Mouse (Mus musculus): Measurements from ENCODE around the gene Mef2d. TPM values are rescaled to one million over a fixed set of nuclear protein-coding genes. Genes with fewer than 3 reads are reported as not detected.
"Not testable (repeated sequence)": the region's sequence is repeated elsewhere in the genome, so short reads cannot be mapped to it uniquely, and the experiment has no call there.

Gene Mef2d
- polyA plus RNA-seq, 1 experiment: 64.7 TPM

DNA sequence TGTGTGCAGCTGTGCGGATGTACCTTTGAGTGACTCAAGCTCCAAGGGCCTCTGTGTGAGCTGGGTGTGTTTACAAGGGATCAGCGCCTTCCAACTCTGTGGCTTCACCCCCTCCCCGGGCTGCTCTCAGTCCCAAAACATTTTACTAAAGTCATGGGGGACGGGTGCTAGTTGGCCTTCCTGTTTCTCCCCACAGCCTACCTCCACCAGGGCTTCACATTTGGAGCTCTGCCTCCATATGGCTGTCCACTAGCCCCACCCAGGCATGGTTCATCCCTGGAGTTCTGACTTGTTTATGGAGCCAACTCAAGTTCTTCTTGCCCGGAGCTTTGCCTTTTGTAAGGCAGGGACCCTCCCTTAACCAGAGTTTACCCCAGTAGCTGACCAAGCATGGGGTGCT is 28.2 kb downstream of the Mef2d start:
- Histone ChIP-seq H3K4me1 (ENCODE audit: control insufficient read depth, insufficient read depth, low read length) (no peaks in the 10 kb centered on the region), H3K4me3 (replicated peaks; ENCODE audit: control insufficient read depth, low read depth, low read length) (no peak overlapping the region), H3K27ac (ENCODE audit: control insufficient read depth, insufficient read depth, low read depth, low read length, poor library complexity) (no peak overlapping the region)
- 79% methylated on average over 5 of the region's 5 CpGs for whole genome bisulfite sequencing
- no peak for TF ChIP-seq POLR2A (IDR thresholded peaks at IDR 0.05; ENCODE audit: borderline replicate concordance, control insufficient read depth, low read depth, low read length)
- no peak for TF ChIP-seq CTCF (IDR thresholded peaks at IDR 0.05; ENCODE audit: control insufficient read depth, insufficient read depth, low read length)

DNA sequence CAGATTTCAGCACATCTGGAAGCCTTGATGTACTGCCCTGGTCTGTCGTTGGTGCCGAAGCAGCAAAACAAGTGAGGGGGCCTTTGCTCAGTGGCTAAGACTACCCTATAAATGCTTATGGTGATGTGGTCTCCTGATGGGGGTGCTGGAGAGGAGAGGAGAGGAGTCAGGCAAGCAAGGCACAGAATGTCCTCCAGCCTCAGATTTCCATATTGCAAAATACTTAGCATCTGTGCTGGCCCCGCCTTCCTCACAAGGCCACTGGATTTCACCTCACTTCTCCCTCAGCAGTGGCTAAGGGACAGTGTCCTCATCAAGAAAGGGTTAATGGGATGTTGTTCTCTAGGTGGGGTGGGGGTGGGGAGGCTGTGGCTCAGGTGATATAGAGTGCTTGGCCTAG is 30.3 kb downstream of the Mef2d start:
- Histone ChIP-seq H3K27ac (ENCODE audit: control insufficient read depth, insufficient read depth, low read depth, low read length, poor library complexity) (no peak overlapping the region), H3K4me3 (replicated peaks; ENCODE audit: control insufficient read depth, low read depth, low read length) (no peak overlapping the region), H3K4me1 (ENCODE audit: control insufficient read depth, insufficient read depth, low read length) (peaks cover 2% of the 10 kb centered on the region; the same call in 1 of the 2 replicates)
- 76% methylated on average over 3 of the region's 3 CpGs for WGBS
- TF ChIP-seq CTCF (IDR thresholded peaks at IDR 0.05; ENCODE audit: control insufficient read depth, insufficient read depth, low read length) (no peak), POLR2A (IDR thresholded peaks at IDR 0.05; ENCODE audit: borderline replicate concordance, control insufficient read depth, low read depth, low read length) (no peak)

DNA sequence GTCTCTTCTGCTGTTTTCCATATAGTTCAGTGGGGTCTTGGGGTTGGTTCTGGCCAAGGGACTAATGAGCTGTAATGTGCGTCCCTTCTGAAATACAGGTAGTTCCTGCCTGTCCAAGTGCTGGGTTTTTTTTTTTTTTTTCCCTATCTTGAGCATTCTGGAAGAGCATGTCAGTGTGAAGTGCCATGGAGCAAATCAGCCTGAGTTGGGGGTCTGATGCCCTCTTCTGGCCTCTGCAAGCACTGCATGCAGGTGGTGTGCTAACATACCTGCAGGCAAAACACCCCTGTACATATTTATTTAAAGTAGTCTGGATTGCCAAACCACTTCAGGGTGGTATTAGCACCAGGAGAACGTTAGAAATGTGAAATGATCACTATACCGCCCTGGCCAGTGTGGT is 31.2 kb downstream of the Mef2d start:
- 66% methylated on average over 3 of the region's 3 CpGs for WGBS
- no peak overlapping the region for H3K27ac ChIP-seq (ENCODE audit: control insufficient read depth, insufficient read depth, low read depth, low read length, poor library complexity)
- no peak overlapping the region for H3K4me3 ChIP-seq (replicated peaks; ENCODE audit: control insufficient read depth, low read depth, low read length)
- H3K4me1 ChIP-seq (ENCODE audit: control insufficient read depth, insufficient read depth, low read length): peaks cover 2% of the 10 kb centered on the region; the same call in 1 of the 2 replicates
- no peak for TF ChIP-seq POLR2A (IDR thresholded peaks at IDR 0.05; ENCODE audit: borderline replicate concordance, control insufficient read depth, low read depth, low read length)
- peak; percentile 80 for TF ChIP-seq CTCF (IDR thresholded peaks at IDR 0.05; ENCODE audit: control insufficient read depth, insufficient read depth, low read length)

DNA sequence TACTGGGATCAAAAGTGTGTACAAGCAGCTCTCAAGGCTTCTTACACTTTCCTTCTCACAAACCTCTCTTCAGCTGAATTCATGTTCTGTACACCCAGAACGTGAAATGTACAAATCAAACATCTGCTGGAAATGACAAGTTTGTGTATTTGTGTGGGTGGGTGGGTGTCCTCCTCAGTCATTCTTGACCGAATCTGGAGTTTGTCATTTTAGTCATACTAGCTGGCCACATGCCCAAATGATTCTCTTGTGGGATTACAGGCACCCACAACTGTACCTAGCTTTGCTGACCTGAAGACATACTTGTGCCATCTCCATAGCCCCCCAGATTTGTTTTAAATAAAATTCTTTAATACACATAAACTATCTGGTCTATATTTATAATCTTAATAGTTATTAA is 32.7 kb downstream of the Mef2d start:
- 59% methylated on average over 2 of the region's 2 CpGs for WGBS
- peaks cover 2% of the 10 kb centered on the region; the same call in 1 of the 2 replicates for H3K4me1 ChIP-seq (ENCODE audit: control insufficient read depth, insufficient read depth, low read length)
- H3K4me3 ChIP-seq (replicated peaks; ENCODE audit: control insufficient read depth, low read depth, low read length): no peak overlapping the region
- no peak overlapping the region for H3K27ac ChIP-seq (ENCODE audit: control insufficient read depth, insufficient read depth, low read depth, low read length, poor library complexity)
- TF ChIP-seq CTCF (IDR thresholded peaks at IDR 0.05; ENCODE audit: control insufficient read depth, insufficient read depth, low read length) (no peak), POLR2A (IDR thresholded peaks at IDR 0.05; ENCODE audit: borderline replicate concordance, control insufficient read depth, low read depth, low read length) (no peak)

DNA sequence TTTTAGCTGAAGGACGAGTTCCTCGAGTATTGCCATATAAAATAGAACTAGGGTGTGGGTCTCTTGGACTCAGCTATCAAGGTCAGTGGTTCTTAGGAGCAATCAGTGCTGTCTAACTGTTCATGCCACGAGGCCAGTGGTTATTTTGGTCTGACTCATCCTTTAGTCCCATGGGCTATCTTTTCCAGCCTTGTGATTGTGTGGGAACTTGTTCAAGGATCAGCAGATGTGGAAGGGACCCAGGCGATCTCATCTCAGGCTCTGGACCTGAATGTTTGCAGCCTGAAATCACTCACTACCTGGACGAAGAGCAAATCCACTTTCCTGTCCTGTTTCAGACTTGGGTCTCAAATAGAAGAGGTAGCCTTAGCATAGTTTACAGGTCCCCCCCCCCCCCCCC is 34.9 kb downstream of the Mef2d start:
- Histone ChIP-seq H3K27ac (ENCODE audit: control insufficient read depth, insufficient read depth, low read depth, low read length, poor library complexity) (no peak overlapping the region), H3K4me1 (ENCODE audit: control insufficient read depth, insufficient read depth, low read length) (peaks cover 2% of the 10 kb centered on the region; the same call in 1 of the 2 replicates), H3K4me3 (replicated peaks; ENCODE audit: control insufficient read depth, low read depth, low read length) (peak overlapping the region; percentile 78)
- 33% methylated on average over 5 of the region's 5 CpGs for WGBS
- TF ChIP-seq POLR2A (IDR thresholded peaks at IDR 0.05; ENCODE audit: borderline replicate concordance, control insufficient read depth, low read depth, low read length) (no peak), CTCF (IDR thresholded peaks at IDR 0.05; ENCODE audit: control insufficient read depth, insufficient read depth, low read length) (no peak)

DNA sequence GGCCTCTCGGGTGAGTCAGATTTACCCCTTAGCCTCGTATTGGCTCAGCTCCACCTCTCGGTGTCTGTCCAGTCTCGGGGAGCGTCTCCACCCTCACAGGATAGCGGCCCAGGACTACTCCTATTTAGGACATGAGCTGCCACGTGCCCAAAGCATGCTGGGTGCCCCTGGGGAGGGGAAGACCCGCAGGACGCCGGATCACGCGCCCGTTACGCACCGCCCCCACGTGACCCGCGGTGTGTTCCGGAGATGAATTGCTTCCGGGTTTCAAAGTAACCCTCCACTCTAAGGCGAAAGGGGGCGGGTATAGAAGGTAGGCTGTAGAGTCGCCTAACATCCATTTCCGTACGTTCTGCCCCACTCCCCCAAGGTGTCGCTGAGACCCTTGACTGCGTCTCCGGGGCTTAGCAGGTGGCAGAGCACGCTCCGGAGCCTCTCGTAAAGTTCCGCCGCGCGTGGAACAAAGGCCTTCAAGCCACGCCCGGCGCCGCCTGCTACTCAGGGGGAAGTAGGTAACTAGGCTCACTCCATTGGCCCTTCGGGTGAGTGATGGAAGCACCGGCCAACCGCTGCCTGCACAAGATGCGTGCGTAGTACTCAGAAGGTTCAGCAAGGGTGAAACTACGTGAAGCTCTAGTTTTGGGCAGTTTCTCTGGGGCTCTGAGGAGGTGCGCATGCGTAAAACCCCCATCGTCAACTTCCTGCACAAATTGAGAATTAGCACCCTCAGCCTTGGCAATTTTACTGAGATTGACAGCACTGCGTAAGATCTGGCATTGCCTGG is 35.6 kb downstream of the Mef2d start:
- H3K4me1 ChIP-seq (ENCODE audit: control insufficient read depth, insufficient read depth, low read length): peaks cover 2% of the 10 kb centered on the region; the same call in 1 of the 2 replicates
- peak overlapping the region; percentile 78 for H3K4me3 ChIP-seq (replicated peaks; ENCODE audit: control insufficient read depth, low read depth, low read length)
- peak overlapping the region; percentile 95 for H3K27ac ChIP-seq (ENCODE audit: control insufficient read depth, insufficient read depth, low read depth, low read length, poor library complexity)
- WGBS: under 1% methylated on average over 49 of the region's 49 CpGs
- TF ChIP-seq CTCF (IDR thresholded peaks at IDR 0.05; ENCODE audit: control insufficient read depth, insufficient read depth, low read length) (no peak; the same call in 1 of the 2 replicates), POLR2A (IDR thresholded peaks at IDR 0.05; ENCODE audit: borderline replicate concordance, control insufficient read depth, low read depth, low read length) (peak; percentile 53; the same call in 1 of the 2 replicates)

DNA sequence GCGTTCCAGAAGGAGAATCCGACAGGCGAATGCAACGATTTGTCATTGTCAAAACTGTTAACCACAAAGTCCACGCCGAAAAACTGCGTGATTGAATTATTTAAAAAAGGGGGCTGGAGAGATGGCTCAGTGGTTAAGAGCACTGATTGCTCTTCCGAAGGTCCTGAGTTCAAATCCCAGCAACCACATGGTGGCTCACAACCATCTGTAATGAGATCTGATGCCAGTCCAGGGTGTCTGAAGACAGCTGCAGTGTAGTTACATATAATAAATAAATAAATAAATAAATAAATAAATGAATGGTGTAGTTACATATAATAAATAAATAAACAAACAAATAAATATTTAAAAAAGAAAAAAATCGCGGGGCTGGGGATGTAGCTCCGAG is 36.2 kb downstream of the Mef2d start:
- not testable (repeated sequence) for H3K4me1 ChIP-seq (ENCODE audit: control insufficient read depth, insufficient read depth, low read length); H3K27ac ChIP-seq (ENCODE audit: control insufficient read depth, insufficient read depth, low read depth, low read length, poor library complexity)
- 20% methylated on average over 11 of the region's 11 CpGs for WGBS
- peak overlapping the region; percentile 78 for H3K4me3 ChIP-seq (replicated peaks; ENCODE audit: control insufficient read depth, low read depth, low read length)

DNA sequence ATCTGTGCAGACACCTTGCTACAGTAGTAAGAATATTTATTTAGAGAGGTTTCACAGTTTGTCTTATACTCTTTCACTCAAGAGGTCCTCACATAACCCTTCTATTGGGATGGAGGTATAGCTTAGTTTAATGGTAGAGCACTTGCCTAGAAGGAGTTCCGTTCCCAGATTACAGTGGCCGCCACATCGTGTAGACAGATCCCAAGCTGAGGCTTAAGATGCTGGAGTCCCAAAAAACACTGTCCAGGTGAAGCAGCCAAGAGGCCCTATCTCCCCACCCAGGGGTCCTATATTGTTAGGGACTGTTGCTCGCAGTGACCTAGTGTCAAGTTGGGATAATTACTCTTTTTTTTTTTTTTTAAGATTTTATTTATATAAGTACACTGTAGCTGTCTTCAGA is 36.8 kb downstream of the Mef2d start:
- Histone ChIP-seq H3K4me1 (ENCODE audit: control insufficient read depth, insufficient read depth, low read length) (peaks cover 2% of the 10 kb centered on the region; the same call in 1 of the 2 replicates), H3K4me3 (replicated peaks; ENCODE audit: control insufficient read depth, low read depth, low read length) (no peak overlapping the region), H3K27ac (ENCODE audit: control insufficient read depth, insufficient read depth, low read depth, low read length, poor library complexity) (no peak overlapping the region)
- 75% methylated on average over 4 of the region's 4 CpGs for WGBS
- TF ChIP-seq POLR2A (IDR thresholded peaks at IDR 0.05; ENCODE audit: borderline replicate concordance, control insufficient read depth, low read depth, low read length) (no peak), CTCF (IDR thresholded peaks at IDR 0.05; ENCODE audit: control insufficient read depth, insufficient read depth, low read length) (no peak)

Measured in bone marrow, adult 2 months (tissue).